Mouse (Mus musculus): ENCODE data around the gene Macf1.

- TF ChIP-seq CTCF (conservative IDR thresholded peaks at IDR 0.05; ENCODE audit: low read length) (no peak), POU5F1 (IDR thresholded peaks at IDR 0.05; ENCODE audit: borderline replicate concordance, low read length) (no peak)
Measured at GRCm38 (mm10) chr4:123732921-123733320, 48.8 kb upstream of the Macf1 start.

Measured in E14TG2a.4 (cell line).